Mouse (Mus musculus) forebrain, embryonic 14.5 days (tissue): ENCODE measurements around the gene Alad. TPM values are rescaled to one million over a fixed set of nuclear protein-coding genes. Genes with fewer than 3 reads are reported as not detected.

Experiments used
- ATAC-seq: fragments of 200-750 bp; cut with Nextera tagmentation; 2 replicates; pipeline ENCODE4 v1.8.0; 2017; ENCODE audit warnings: mild to moderate bottlenecking, moderate library complexity
- DNase-seq: peaks from one replicate; pipeline ENCODE4 v3.0.0-alpha.2; 2015; ENCODE audit warnings: low spot score
- H3K27ac ChIP-seq: fragments of 300-500 bp; sonication (generic); 2 replicates; pipeline ENCODE4 v1.5.1; 2014; ENCODE audit warnings: low read depth, mild to moderate bottlenecking, control low read depth, low read length, moderate library complexity
- H3K27me3 ChIP-seq: fragments of 300-500 bp; sonication (generic); replicated peaks from 2 replicates; pipeline ENCODE4 v1.6.1; 2014; ENCODE audit warnings: low read length, control low read depth, mixed read lengths; ENCODE audit not compliant: control insufficient read depth, insufficient read depth
- H3K36me3 ChIP-seq: fragments of 300-500 bp; sonication (generic); 2 replicates; pipeline ENCODE4 v1.6.1; 2014; ENCODE audit warnings: low read length, control low read depth; ENCODE audit not compliant: control insufficient read depth, insufficient read depth
- H3K4me1 ChIP-seq: fragments of 300-500 bp; sonication (generic); 2 replicates; pipeline ENCODE4 v1.6.1; 2014; ENCODE audit warnings: antibody characterized with exemption, low read length, control low read depth; ENCODE audit not compliant: control insufficient read depth, insufficient read depth
- H3K4me2 ChIP-seq: fragments of 300-500 bp; sonication (generic); 2 replicates; pipeline ENCODE4 v1.6.1; 2014; ENCODE audit warnings: mild to moderate bottlenecking, control low read depth, low read length
- H3K4me3 ChIP-seq: fragments of 300-500 bp; sonication (generic); 2 replicates; pipeline ENCODE4 v1.5.1; 2014; ENCODE audit warnings: low read depth, low read length, control low read depth
- H3K9ac ChIP-seq: fragments of 300-500 bp; sonication (generic); 2 replicates; pipeline ENCODE4 v1.6.1; 2014; ENCODE audit warnings: mild to moderate bottlenecking, low read length, control low read depth, moderate library complexity
- H3K9me3 ChIP-seq: fragments of 300-500 bp; sonication (generic); replicated peaks from 2 replicates; pipeline ENCODE4 v1.6.1; 2016; ENCODE audit warnings: low read length, control low read depth, mixed read lengths; ENCODE audit not compliant: control insufficient read depth
- WGBS: fragments of 180-500 bp; shearing (Covaris S2); extraction: QIAGEN DNeasy Blood & Tissue Kit; methylation state at CpG from one replicate; pipeline ENCODE4 v1.1.7; 2014; 5-methylcytosine and 5-hydroxymethylcytosine counted together
- polyA plus RNA-seq: library from polyadenylated mRNA; unstranded; fragments of >200 nt; fragmentation: Nextera tagmentation; extraction: Ambion mirVana; gene quantifications from 2 replicates; pipeline ENCODE4 v1.2.1, GENCODE M21; 2014

Alad gene
- polyA plus RNA-seq, 1 experiment from 2014 or later: 80.9 TPM

DNA sequence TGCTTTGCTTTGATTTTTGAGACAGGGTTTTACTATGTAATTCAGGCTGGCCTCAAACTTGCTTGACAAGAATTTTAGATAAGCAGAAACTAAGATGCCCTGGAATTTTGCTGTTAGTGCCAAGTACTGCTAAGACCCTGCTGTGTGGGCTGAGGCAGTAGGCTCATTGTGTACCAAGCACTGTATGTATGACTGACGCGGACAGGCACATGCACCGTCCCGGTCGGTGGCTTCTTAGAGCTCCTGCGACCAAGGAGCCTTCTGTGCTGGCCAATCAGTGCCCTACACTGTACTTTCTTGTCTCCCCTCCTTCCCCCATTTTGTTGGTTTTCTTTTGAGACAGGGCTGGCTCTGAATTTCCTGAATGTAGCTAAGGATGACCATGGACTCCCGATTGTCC, 4.7 kb downstream of the Alad start:
- Histone ChIP-seq H3K27me3 (no peaks in the 10 kb centered on the region), H3K27ac (no peak overlapping the region), H3K36me3 (peaks cover 39% of the 10 kb centered on the region), H3K4me2 (no peak overlapping the region), H3K4me3 (no peak overlapping the region), H3K9me3 (no peaks in the 10 kb centered on the region), H3K4me1 (peaks cover 9% of the 10 kb centered on the region), H3K9ac (no peak overlapping the region)
- ATAC-seq (no peak), DNase-seq (no peak)
- 88% methylated on average over 7 of the region's 7 CpGs for WGBS

DNA sequence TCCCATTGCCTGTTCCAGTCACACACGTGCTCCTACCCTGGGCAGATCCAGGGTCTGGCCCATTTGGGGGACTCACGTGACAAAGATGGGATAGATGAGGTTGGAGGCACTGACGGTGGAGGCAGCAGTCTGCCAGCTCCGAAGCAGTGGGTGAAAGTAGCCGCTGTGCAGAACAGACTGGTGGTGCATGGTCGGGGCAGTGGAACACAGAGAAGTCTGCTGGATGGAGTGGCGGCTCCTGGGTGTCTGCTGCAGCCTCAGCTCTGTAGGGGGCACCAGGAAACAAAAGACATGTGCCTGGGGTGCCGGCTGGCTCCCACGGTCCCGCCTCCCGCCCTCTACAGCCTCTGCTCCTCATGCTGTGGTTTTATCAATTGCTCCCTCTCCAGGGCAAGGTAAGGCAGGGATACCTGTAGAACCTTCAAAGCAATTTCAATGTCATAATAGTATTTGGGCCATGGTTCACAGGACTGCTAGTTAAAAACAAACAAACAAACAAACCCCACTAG, 5.7 kb downstream of the Alad start:
- no peaks in the 10 kb centered on the region for H3K9me3 ChIP-seq
- peaks cover 7% of the 10 kb centered on the region for H3K4me1 ChIP-seq
- no peak overlapping the region for H3K9ac ChIP-seq
- DNase-seq (no peak), ATAC-seq (no peak)
- H3K27me3 ChIP-seq: no peaks in the 10 kb centered on the region
- peaks cover 49% of the 10 kb centered on the region for H3K36me3 ChIP-seq
- WGBS: 40% methylated on average over 11 of the region's 11 CpGs
- no peak overlapping the region for H3K4me3 ChIP-seq
- no peak overlapping the region for H3K4me2 ChIP-seq
- H3K27ac ChIP-seq: no peak overlapping the region

DNA sequence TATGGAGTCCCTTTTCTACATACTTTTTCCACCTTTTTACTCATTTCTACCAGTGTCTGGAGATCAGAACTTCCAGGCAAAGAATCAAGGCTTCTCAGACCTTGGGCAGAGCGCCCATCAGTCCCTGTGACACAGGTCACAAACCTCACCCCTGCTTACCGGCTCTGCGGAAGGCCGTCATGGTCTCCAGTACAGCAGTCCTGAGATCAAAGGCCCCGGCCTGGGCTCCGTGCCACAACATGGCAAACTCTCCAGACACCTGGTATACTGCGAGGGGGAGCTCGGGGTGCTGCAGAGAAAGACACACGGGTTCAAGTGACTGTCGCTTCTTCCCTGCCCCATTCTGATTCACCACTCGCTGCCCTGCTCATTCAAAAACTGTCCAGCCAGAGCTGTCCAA, 9.8 kb downstream of the Alad start:
- WGBS: 87% methylated on average over 11 of the region's 11 CpGs
- DNase-seq: no peak
- no peak for ATAC-seq
- no peak overlapping the region for H3K4me3 ChIP-seq
- no peaks in the 10 kb centered on the region for H3K27me3 ChIP-seq
- no peaks in the 10 kb centered on the region for H3K4me1 ChIP-seq
- peaks cover 63% of the 10 kb centered on the region for H3K36me3 ChIP-seq
- H3K9me3 ChIP-seq: no peaks in the 10 kb centered on the region
- H3K27ac ChIP-seq: no peak overlapping the region
- H3K9ac ChIP-seq: no peak overlapping the region
- H3K4me2 ChIP-seq: no peak overlapping the region

DNA sequence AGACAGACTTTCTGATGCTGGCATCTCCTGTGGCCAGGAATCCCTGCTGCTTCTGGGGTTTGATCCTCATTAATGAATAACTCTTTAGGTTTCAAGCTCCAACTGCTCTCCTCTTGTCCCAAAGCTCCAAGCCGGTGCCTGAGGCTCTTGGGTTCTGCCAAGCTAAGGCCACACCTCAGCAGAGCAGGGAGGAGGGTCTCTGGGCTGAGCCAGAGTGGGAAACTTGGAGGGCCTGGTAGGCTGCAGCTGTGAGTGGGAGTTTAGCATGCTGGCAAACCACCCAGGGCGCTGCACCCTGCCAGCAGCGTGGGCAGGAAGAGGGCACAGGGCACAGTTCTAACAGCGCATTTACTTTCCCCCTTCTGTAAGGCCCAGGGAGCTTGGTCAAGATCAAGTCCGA, 10.9 kb downstream of the Alad start:
- Histone ChIP-seq H3K9me3 (no peaks in the 10 kb centered on the region), H3K4me3 (no peak overlapping the region), H3K27me3 (no peaks in the 10 kb centered on the region), H3K9ac (no peak overlapping the region), H3K4me1 (no peaks in the 10 kb centered on the region), H3K36me3 (peaks cover 62% of the 10 kb centered on the region), H3K4me2 (no peak overlapping the region), H3K27ac (no peak overlapping the region)
- DNase-seq (no peak), ATAC-seq (no peak)
- WGBS: 90% methylated on average over 5 of the region's 5 CpGs

DNA sequence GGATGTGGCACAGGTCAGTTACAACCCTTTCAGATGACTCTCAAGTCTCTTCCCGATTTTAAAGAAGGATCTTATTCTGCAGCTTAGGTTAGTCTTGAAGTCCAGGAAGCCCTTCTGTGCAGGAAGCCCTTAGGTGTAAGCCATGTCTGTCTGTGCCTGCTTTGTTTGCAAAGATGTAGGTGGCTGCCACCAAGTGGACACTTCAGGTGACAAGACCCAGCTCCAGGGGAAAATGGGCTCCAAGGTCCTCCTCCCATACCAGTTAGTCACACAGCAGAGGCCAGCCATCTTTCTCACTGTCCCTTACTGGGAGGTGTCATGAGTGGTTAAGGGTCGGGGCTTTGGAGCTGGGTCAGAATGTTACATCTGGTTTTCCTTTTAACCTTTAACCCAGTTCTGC, 12.9 kb downstream of the Alad start:
- WGBS: 74% methylated on average over 2 of the region's 2 CpGs
- peaks cover 41% of the 10 kb centered on the region for H3K36me3 ChIP-seq
- H3K9ac ChIP-seq: no peak overlapping the region
- H3K4me1 ChIP-seq: no peaks in the 10 kb centered on the region
- H3K9me3 ChIP-seq: no peaks in the 10 kb centered on the region
- H3K4me2 ChIP-seq: no peak overlapping the region
- H3K4me3 ChIP-seq: no peak overlapping the region
- no peak overlapping the region for H3K27ac ChIP-seq
- no peak for DNase-seq
- H3K27me3 ChIP-seq: no peaks in the 10 kb centered on the region
- ATAC-seq: no peak

DNA sequence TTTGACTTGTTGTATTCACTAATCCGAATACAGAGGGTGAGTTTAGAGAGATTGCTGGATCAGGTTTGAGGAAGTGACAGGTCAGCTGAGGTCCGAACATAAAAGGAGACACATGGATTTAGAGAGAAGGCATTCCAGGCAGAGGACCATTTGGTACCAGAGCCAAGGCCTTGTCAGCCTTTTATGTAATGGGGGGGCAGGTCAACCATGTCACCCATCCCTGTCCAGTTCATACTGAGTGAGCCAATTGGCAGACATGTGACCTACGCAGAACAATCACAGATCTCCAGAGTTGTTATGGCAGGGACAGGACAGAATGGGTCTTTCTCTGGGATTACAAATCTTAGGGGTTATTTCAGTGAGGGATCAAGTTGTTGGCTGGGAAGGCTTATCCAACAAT, 13.7 kb downstream of the Alad start:
- ATAC-seq (no peak), DNase-seq (no peak)
- Histone ChIP-seq H3K36me3 (peaks cover 33% of the 10 kb centered on the region), H3K9me3 (no peaks in the 10 kb centered on the region), H3K4me3 (no peak overlapping the region), H3K4me1 (0 out of 2 replicates have a peak, but pooled peaks cover 3% of the 10 kb centered on the region), H3K4me2 (no peak overlapping the region), H3K27me3 (no peaks in the 10 kb centered on the region), H3K27ac (no peak overlapping the region), H3K9ac (no peak overlapping the region)
- WGBS: 89% methylated on average over 3 of the region's 3 CpGs

DNA sequence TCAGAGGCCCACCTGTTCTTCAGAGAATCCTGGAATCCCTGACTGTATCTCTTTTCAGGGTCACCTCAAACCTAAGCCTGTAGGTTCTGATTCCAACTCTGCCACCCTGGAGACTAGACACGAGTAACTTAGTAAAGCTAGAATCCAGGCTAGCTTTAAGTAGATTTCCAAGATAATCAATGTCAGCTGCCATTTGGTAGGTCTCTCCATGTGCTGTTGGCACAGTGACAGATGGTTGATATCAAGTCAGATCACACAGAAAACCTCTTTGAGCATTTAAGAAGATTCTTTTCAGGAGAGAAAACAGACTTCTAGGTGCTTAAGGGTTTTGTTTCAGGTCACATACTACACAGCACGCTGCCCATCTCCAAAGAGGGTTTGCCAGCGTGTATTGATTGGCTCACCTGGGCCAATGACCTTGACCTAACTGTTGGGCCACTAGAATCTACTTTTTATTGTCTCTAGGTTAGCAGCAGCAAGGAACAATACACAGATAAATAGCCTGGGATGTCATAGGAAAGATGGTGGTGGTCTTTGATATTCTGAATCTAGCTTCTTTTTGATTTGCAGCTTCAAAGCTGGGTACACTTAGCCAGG, 16.2 kb downstream of the Alad start, which contains the start of gene Hdhd3:
Gene Hdhd3 (minus strand): TSS at position 94 of the 597 bp plus-strand sequence.
- Histone ChIP-seq H3K4me2 (peak within 1 kb of the TSS; percentile 71), H3K27ac (no peak within 1 kb of the TSS), H3K9me3 (no peaks in the 10 kb centered on the region), H3K4me1 (0 out of 2 replicates have a peak, but pooled peaks cover 3% of the 10 kb centered on the region), H3K27me3 (no peaks in the 10 kb centered on the region), H3K4me3 (peak within 1 kb of the TSS; percentile 66), H3K36me3 (peaks cover 18% of the 10 kb centered on the region), H3K9ac (peak within 1 kb of the TSS; percentile 69)
- no peak for ATAC-seq
- WGBS: 82% methylated on average over 3 of the region's 3 CpGs
- DNase-seq: no peak

DNA sequence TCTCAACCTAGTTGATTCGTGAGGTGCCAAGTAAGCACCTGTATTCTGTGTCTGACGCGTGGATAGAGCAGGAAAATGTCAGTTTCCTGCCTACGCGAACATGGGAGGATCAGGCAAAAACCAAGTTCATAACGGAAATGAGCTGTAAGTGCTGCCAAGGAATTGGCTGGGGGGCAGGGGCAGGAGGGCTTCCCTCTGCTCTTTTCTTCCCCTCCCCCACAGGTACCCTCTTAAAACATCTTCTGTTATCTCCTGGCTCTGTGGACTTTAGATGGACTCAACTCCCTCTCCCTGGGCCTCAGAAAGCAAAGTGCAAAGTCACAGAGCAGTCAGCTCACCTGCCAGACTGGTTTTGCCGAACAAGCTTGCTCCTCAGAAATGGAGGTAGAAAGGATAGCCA, 16.7 kb downstream of the Alad start:
- no peak overlapping the region for H3K4me2 ChIP-seq
- peaks cover 15% of the 10 kb centered on the region; the same call in 1 of the 2 replicates for H3K36me3 ChIP-seq
- ATAC-seq (no peak), DNase-seq (no peak)
- H3K9ac ChIP-seq: no peak overlapping the region
- H3K9me3 ChIP-seq: no peaks in the 10 kb centered on the region
- no peak overlapping the region for H3K27ac ChIP-seq
- WGBS: 84% methylated on average over 7 of the region's 7 CpGs
- H3K27me3 ChIP-seq: no peaks in the 10 kb centered on the region
- 0 out of 2 replicates have a peak, but pooled peaks cover 3% of the 10 kb centered on the region for H3K4me1 ChIP-seq
- H3K4me3 ChIP-seq: no peak overlapping the region

DNA sequence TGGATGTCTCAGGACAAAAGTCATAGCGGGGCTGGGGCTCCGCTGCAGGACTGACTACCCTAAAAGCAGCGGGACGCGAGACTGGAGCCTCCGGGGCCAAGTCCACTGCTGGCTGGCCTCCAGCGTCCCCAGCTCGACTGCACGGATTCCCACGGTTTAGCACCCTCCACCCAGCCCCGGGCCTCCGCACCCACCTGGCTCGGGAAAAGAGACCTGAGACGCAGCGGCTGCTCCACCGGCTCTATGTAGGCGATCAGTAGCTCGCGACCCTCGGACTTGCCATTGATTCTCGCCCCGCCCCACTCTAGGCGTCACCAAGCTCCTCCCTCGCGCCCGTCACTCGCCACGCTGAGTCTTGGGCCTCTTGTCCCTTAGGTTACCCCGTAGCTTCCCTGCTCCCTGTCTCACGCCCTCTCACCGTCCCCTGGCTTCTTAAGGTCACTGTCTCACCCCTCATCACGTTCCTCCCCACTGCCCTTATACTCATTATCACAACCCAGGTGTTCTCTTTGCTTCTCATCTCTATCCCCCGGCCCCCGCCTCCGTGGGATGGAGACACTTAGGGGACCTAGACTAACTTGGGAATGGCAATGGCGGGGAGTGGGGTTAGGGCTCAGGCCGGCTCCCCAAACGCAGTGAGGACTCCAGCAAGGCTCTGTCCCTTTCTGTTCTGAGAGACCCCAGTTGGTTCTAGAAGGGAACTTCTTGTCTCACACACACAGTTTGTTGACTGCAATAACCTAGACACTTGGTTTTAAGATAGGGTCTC, 17.6 kb downstream of the Alad start:
- no peaks in the 10 kb centered on the region for H3K27me3 ChIP-seq
- 0 out of 2 replicates have a peak, but pooled peaks cover 12% of the 10 kb centered on the region for H3K36me3 ChIP-seq
- no peak overlapping the region; the same call in 1 of the 2 replicates for H3K27ac ChIP-seq
- H3K4me2 ChIP-seq: peak overlapping the region; percentile 71
- 0 out of 2 replicates have a peak, but pooled peaks cover 3% of the 10 kb centered on the region for H3K4me1 ChIP-seq
- H3K9ac ChIP-seq: peak overlapping the region; percentile 69
- DNase-seq (peak; percentile 92), ATAC-seq (peak; percentile 98)
- no peaks in the 10 kb centered on the region for H3K9me3 ChIP-seq
- WGBS: 2% methylated on average over 37 of the region's 38 CpGs
- H3K4me3 ChIP-seq: peak overlapping the region; percentile 66
